Mouse (Mus musculus) hindbrain, embryonic 10.5 days (tissue): ENCODE results near the gene 1700025C18Rik. TPM values are rescaled to one million over a fixed set of nuclear protein-coding genes. Genes with fewer than 3 reads are reported as not detected.

Experiments used
- DNase-seq: peaks from one replicate; pipeline ENCODE4 v3.0.0-alpha.2; 2017; ENCODE audit warnings: low spot score
- H3K27ac ChIP-seq: fragments of 300-500 bp; sonication (generic); 2 replicates; pipeline ENCODE4 v1.5.1; 2016; ENCODE audit warnings: mild to moderate bottlenecking, moderate library complexity
- H3K27me3 ChIP-seq: fragments of 300-500 bp; sonication (generic); 2 replicates; pipeline ENCODE4 v1.6.1; 2016; ENCODE audit warnings: mild to moderate bottlenecking; ENCODE audit not compliant: poor library complexity, insufficient read depth, severe bottlenecking
- H3K36me3 ChIP-seq: fragments of 300-500 bp; sonication (generic); 2 replicates; pipeline ENCODE4 v1.6.1; 2016; ENCODE audit warnings: mild to moderate bottlenecking, moderate library complexity
- H3K4me1 ChIP-seq: fragments of 300-500 bp; sonication (generic); replicated peaks from 2 replicates; pipeline ENCODE4 v1.6.1; 2016; ENCODE audit warnings: mild to moderate bottlenecking
- H3K4me3 ChIP-seq: fragments of 300-500 bp; sonication (generic); 2 replicates; pipeline ENCODE4 v1.5.1; 2016; ENCODE audit warnings: mild to moderate bottlenecking, moderate library complexity
- H3K9me3 ChIP-seq: fragments of 300-500 bp; sonication (generic); 2 replicates; pipeline ENCODE4 v1.6.1; 2016; ENCODE audit warnings: mild to moderate bottlenecking, moderate library complexity
- WGBS: fragments of 180-500 bp; shearing (Covaris S2); methylation state at CpG from one replicate; pipeline ENCODE4 v1.1.7; 2016; 5-methylcytosine and 5-hydroxymethylcytosine counted together
- polyA plus RNA-seq: library from polyadenylated mRNA; unstranded; fragments of >200 nt; fragmentation: Nextera tagmentation; extraction: Ambion mirVana; gene quantifications from 2 replicates; pipeline ENCODE4 v1.2.1, GENCODE M21; 2016

Gene 1700025C18Rik
- polyA plus RNA-seq, 1 experiment from 2014 or later, result not detected

DNA sequence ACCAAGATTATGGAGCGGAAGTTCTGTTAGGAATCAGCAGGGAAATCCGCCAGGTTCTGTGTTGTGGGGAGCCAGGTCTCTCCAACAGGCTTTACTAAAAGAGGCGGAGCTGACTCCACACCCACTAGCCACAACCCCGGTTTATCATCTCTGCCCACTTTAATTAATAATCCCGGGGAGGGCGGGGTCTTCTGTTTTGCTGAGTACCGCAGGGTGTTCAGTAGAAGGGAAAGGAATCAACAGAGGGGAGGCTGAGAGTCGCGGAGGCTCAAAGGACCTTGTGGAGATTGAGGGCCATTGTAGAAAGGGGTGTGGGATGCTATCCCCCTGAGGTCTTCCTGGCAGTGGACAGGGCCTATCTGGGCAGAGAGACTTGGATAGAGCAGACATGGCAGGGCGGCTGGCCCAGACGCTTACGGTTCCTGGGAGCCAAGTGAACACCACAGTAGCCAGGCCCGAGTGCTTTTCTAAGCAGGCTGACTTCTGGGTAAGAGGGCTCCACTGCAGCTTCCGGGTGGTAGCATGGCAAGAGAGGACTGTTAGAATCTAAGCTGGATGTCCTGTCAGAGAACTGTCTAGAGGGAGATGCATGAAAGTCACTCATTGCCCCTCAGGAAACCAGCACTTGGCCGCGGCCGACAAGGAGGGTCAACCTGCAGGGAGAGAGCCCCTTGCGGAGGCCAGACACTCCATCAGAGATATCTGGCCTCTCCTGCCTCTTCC, 39.6 kb downstream of the 1700025C18Rik start:
- peaks cover 5% of the 10 kb centered on the region for H3K27me3 ChIP-seq
- no peak overlapping the region for H3K4me3 ChIP-seq
- no peak for DNase-seq
- H3K9me3 ChIP-seq, result peaks cover 7% of the 10 kb centered on the region; the same call in 1 of the 2 replicates
- WGBS, result 81% methylated on average over 18 of the region's 18 CpGs
- H3K27ac ChIP-seq, result peak overlapping the region; percentile 23
- H3K36me3 ChIP-seq, result no peaks in the 10 kb centered on the region
- peaks cover 36% of the 10 kb centered on the region for H3K4me1 ChIP-seq

DNA sequence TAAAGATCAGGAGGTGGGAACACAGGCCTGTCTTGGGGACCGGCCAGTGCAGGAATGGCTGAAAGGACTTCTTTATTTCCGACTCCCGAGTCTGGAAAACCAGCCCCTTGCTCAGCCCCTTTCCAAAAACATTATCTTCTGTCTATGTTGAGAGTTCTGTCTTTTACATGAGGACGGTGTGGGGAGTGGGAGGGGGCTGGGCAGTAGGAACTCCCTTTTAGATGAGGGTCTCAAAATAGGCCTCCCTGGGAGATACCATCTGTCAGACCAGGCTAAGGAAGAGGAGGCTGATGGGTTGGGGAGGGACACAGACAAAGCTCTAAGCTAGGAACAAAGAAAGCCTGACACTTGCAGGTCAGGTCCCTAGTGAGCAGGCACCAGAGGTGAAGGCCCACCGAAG, 41.5 kb downstream of the 1700025C18Rik start:
- WGBS, result 47% methylated on average over 5 of the region's 5 CpGs
- peak overlapping the region; percentile 41 for H3K27ac ChIP-seq
- no peak for DNase-seq
- no peaks in the 10 kb centered on the region for H3K36me3 ChIP-seq
- no peaks in the 10 kb centered on the region for H3K27me3 ChIP-seq
- H3K4me1 ChIP-seq, result peaks cover 32% of the 10 kb centered on the region
- no peak overlapping the region for H3K4me3 ChIP-seq
- peaks cover 6% of the 10 kb centered on the region; the same call in 1 of the 2 replicates for H3K9me3 ChIP-seq

GRCm38 (mm10) chr2:165043729-165044128, 46.8 kb downstream of the 1700025C18Rik start:
- peaks cover 25% of the 10 kb centered on the region for H3K4me1 ChIP-seq
- no peak for DNase-seq
- no peaks in the 10 kb centered on the region for H3K9me3 ChIP-seq
- no peaks in the 10 kb centered on the region for H3K36me3 ChIP-seq
- peak overlapping the region; percentile 33; the same call in 1 of the 2 replicates for H3K4me3 ChIP-seq
- peak overlapping the region; percentile 77 for H3K27ac ChIP-seq
- WGBS, result 58% methylated on average over 2 of the region's 2 CpGs
- peaks cover 16% of the 10 kb centered on the region; the same call in 1 of the 2 replicates for H3K27me3 ChIP-seq

DNA sequence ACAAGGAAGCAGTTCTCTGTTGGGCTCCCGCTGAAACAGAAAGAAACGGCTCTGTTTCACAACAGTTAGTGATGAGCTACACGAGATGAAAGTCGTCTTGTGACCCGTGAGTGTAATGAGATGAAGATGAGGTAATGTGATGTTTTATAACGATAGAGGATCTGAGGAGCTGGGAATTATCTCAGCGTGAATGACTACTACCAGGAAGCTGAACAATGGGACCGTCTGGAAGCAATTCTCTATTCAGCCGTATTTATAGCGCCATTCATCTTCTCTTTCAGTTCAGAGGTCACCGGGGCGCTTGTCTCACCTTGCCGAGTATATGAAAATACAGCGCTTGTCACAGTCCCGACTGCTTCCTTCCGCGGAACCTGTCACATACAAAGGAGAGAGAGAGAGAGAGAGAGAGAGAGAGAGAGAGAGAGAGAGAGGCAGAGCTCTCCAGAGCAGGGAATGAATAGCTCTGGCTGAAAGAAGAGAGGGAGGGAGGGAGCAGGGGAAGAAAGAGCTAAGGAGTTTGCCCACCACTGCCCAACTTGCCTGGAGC, 47.4 kb downstream of the 1700025C18Rik start:
- Histone ChIP-seq H3K27ac (peak overlapping the region; percentile 77), H3K4me1 (peaks cover 24% of the 10 kb centered on the region), H3K9me3 (no peaks in the 10 kb centered on the region), H3K36me3 (no peaks in the 10 kb centered on the region), H3K27me3 (peaks cover 16% of the 10 kb centered on the region; the same call in 1 of the 2 replicates), H3K4me3 (peak overlapping the region; percentile 33)
- DNase-seq, result peak; percentile 43
- WGBS, result 13% methylated on average over 17 of the region's 17 CpGs

DNA sequence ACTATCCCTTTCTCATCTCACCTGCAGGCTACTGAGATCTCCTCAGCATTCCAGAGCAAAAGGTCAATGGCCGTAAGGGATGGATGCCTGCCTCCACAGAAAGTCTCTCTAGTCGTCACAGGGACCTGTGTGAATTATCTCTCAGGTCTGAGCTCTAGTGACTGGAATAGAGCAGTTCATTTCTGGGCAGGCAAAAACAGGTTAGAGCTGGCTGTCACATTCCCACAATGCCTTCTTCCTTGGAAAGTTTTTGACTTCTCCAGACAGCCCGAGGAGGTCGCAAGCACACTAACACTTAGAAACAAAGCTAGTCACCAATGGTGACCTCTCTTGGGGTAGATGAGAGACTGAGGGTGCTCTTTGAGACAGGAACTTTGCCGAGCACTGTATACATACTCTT, 48.4 kb downstream of the 1700025C18Rik start:
- Histone ChIP-seq H3K4me1 (peaks cover 24% of the 10 kb centered on the region), H3K27me3 (peaks cover 16% of the 10 kb centered on the region; the same call in 1 of the 2 replicates), H3K9me3 (no peaks in the 10 kb centered on the region), H3K4me3 (no peak overlapping the region), H3K27ac (no peak overlapping the region), H3K36me3 (no peaks in the 10 kb centered on the region)
- WGBS, result 78% methylated on average over 5 of the region's 5 CpGs
- no peak for DNase-seq

DNA sequence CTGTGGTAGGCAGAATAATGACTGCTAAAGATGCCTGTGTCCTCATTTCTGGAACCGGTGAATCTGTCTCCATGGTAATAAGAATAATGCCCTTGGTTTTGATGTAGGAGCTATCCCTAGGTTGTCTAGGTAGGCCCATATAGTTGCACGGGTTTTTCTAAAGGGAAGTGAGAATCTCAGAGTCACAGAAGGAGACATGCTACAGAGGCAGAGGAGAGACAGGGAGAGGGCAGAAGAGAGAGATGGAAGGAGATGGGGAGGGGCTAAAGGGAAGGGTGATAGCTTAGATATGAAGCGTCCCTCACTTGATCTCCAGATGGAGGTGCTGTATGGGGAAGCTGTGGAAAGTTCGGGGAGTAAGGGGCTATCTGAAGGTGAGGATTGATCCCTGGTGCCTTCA, 53.1 kb downstream of the 1700025C18Rik start:
- 67% methylated on average over 4 of the region's 4 CpGs for WGBS

DNA sequence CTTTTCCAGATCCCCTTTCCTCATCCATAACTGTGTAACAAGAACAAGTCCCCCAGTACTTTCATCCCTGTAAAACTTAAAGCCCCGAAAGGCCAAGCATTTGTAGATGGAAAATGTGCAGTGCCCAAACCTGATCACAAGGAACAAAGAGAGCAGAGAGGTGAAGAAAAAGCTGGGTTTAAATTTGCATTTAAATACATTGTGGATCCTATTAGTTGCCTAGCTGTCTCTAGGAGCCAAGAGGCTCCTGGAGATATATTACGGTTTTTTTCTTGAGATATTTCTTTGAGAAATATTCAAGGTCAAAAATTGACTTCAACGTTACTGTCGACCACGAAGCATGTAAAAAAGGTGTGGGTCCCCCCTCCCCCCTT, 55.5 kb downstream of the 1700025C18Rik start:
- H3K9me3 ChIP-seq, result no peaks in the 10 kb centered on the region
- 26% methylated on average over 5 of the region's 5 CpGs for WGBS
- peaks cover 10% of the 10 kb centered on the region; the same call in 1 of the 2 replicates for H3K36me3 ChIP-seq
- peak overlapping the region; percentile 98 for H3K27ac ChIP-seq
- H3K4me1 ChIP-seq, result peaks cover 42% of the 10 kb centered on the region
- DNase-seq, result no peak
- H3K27me3 ChIP-seq, result no peaks in the 10 kb centered on the region
- H3K4me3 ChIP-seq, result peak overlapping the region; percentile 92

More for the DNA sequence above, 53.1 kb downstream of the 1700025C18Rik start:
- H3K27ac ChIP-seq, result no peak overlapping the region
- H3K9me3 ChIP-seq, result no peaks in the 10 kb centered on the region
- H3K36me3 ChIP-seq, result no peaks in the 10 kb centered on the region
- no peak overlapping the region for H3K4me3 ChIP-seq
- peaks cover 26% of the 10 kb centered on the region for H3K4me1 ChIP-seq
- H3K27me3 ChIP-seq, result peaks cover 16% of the 10 kb centered on the region; the same call in 1 of the 2 replicates
- no peak for DNase-seq

DNA sequence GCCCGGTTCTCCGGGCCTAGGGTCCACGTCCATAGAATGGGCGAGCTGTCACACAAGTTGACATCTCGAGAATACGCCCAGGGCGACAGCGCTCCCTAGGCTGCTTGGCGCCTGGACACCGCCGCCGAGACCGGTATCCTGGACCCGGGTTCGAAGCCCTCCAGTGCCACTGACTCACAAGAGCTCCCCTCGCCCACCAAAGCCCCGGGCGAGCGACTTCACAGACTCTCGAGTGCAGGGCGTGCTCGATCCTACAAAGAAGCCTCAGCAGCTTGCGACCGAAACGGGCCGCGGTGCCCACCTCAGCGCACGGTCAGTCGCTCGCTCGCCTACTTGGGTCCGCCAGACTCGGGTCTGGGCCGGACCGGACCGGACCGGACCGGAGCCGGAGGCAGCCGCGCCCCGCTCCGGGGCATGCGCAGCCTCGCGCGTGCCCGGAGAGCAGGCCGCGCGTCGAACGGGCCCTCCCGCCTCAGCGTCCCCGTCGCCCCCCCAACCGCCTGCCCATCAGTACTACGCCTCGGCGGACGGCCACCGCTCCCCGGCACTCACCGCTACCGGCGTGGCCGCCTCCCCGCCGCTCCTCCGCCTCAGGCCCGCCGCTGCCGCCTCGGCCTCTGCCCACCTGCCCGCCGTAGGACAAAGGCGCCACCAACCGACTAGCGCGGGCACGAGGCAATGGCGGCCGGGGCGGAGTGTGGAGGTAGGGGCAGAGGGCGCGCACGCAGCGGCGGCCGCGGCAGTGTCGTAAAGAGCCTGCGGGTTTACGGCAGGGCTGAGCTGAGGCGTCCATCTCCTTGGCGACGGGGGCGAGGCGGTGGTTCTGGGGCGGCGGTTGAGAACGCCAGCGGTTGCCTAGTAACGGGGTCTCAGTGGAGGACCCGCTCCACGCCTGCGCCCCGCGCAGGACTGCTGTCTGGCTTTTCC, 56.2 kb downstream of the 1700025C18Rik start, which contains the start of gene Ncoa5:
TSS of gene Ncoa5 (minus strand) at position 737 of the 927 bp plus-strand sequence.
- H3K27ac ChIP-seq, result peak within 1 kb of the TSS; percentile 98
- WGBS, result under 1% methylated on average over 111 of the region's 111 CpGs
- DNase-seq, result peak; percentile 99
- peaks cover 42% of the 10 kb centered on the region for H3K4me1 ChIP-seq
- H3K9me3 ChIP-seq, result no peaks in the 10 kb centered on the region
- H3K27me3 ChIP-seq, result no peaks in the 10 kb centered on the region
- peak within 1 kb of the TSS; percentile 92 for H3K4me3 ChIP-seq
- peaks cover 10% of the 10 kb centered on the region; the same call in 1 of the 2 replicates for H3K36me3 ChIP-seq

DNA sequence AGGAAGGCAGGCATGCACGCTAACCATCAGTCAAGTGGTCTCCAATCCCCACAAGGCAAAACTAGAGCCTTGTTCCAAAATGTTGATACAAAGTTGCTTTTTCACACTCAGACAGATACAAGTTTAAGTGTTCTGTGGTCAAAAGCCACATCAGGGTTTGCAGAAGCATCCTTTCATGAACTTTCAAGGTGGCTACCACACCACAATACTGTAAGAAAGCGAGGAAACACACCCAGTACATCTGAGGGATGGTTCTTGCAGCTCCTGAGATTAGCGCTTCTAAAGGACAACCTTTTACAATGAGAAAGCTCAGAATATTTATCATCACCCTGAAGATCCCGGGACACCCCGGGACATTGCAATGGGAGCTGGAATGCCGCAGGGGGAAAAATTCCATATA, 57.2 kb downstream of the 1700025C18Rik start:
- no peak for DNase-seq
- peaks cover 10% of the 10 kb centered on the region; the same call in 1 of the 2 replicates for H3K36me3 ChIP-seq
- WGBS, result 59% methylated on average over 6 of the region's 6 CpGs
- peak overlapping the region; percentile 98 for H3K27ac ChIP-seq
- H3K27me3 ChIP-seq, result no peaks in the 10 kb centered on the region
- peak overlapping the region; percentile 92 for H3K4me3 ChIP-seq
- H3K4me1 ChIP-seq, result peaks cover 42% of the 10 kb centered on the region
- no peaks in the 10 kb centered on the region for H3K9me3 ChIP-seq

GRCm38 (mm10) chr2:165032533-165032932, 58.0 kb downstream of the 1700025C18Rik start:
- H3K36me3 ChIP-seq, result peaks cover 10% of the 10 kb centered on the region; the same call in 1 of the 2 replicates
- no peaks in the 10 kb centered on the region for H3K9me3 ChIP-seq
- no peak overlapping the region for H3K27ac ChIP-seq
- 64% methylated on average over 3 of the region's 3 CpGs for WGBS
- H3K4me1 ChIP-seq, result peaks cover 42% of the 10 kb centered on the region
- no peak for DNase-seq
- peak overlapping the region; percentile 92 for H3K4me3 ChIP-seq
- no peaks in the 10 kb centered on the region for H3K27me3 ChIP-seq
